Mouse (Mus musculus) layer of hippocampus, adult 2 months (tissue): ENCODE results near the gene Gm6890. TPM values are rescaled to one million over a fixed set of nuclear protein-coding genes. Genes with fewer than 3 reads are reported as not detected.
"Not testable (repeated sequence)": the region's sequence is repeated elsewhere in the genome, so short reads cannot be mapped to it uniquely, and the experiment has no call there.

Experiments
- DNase-seq, 2 experiments: peaks; one replicate each; pipeline ENCODE4 v3.0.0; 2022; ENCODE audit warnings: low spot score in 2 of 2
- H3K27ac ChIP-seq: fragments of 200-600 bp; 2 replicates; pipeline ENCODE4 v1.8.1; 2022
- H3K4me3 ChIP-seq: fragments of 200-600 bp; 2 replicates; pipeline ENCODE4 v1.8.1; 2022; ENCODE audit warnings: mild to moderate bottlenecking
- CTCF ChIP-seq: fragments of 200-600 bp; conservative IDR thresholded peaks from 2 replicates; pipeline ENCODE4 v1.8.1; 2022; ENCODE audit warnings: antibody characterized with exemption, mild to moderate bottlenecking, moderate library complexity
- long read RNA-seq, 2 experiments: library from polyadenylated mRNA; stranded (forward); transcript quantifications; one replicate each; pipeline ENCODE4 v2.0.0; 2021; ENCODE audit warnings: borderline mapping rate in 2 of 2
- total RNA-seq, 2 experiments: library from RNA; stranded (reverse); gene quantifications; 2 replicates each; pipeline ENCODE4 v1.2.3; 2021

The Gm6890 gene
- not detected for total RNA-seq
- long read RNA-seq, experiment 1: 0 reads
- long read RNA-seq, experiment 2: 0 reads

DNA sequence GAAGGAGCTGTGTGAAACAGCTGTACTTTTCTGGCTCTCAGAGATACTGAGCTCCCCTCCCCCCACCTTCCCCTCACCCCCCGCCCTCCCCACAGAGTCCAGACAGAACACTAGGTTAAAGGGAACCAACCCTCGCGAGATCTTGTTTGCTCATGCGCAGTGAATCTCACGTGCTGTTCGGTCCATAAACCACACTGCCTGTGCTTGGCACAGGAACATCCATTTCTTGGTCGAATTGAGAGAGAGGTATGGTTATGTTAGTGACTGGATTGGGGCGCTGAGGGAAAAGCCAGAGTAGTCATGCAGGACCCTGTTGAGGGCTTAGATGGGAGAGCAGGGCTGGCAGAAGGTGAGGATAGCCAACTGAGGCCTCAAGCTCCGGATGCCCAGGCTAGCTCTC, at the start of gene Gm6890:
Gene Gm6890 (plus strand): TSS at position 301 of the 400 bp plus-strand sequence.
- H3K4me3 ChIP-seq, DNase-seq, H3K27ac ChIP-seq: not testable (repeated sequence)

DNA sequence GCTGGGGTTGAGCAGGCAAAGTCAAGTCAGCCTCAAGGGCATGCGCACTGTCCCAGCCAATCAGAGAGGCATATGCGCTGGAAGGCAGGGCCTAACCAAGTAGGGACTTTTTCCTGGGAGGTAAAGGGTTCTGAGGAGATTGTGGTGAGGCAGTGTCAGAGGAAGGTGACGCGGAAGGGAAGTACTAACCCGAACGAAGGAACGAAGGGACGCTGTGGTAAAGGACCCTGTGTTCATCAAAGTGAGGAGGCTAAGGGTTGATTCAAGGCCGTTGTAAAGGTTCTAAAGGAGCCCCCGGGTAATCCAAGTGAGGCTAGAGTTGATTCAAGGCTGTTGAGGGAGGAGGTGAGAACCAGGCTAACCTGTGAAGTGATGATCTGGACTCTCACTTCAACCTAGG, 14.5 kb upstream of the Gm6890 start:
- not testable (repeated sequence) for DNase-seq, H3K27ac ChIP-seq, H3K4me3 ChIP-seq

DNA sequence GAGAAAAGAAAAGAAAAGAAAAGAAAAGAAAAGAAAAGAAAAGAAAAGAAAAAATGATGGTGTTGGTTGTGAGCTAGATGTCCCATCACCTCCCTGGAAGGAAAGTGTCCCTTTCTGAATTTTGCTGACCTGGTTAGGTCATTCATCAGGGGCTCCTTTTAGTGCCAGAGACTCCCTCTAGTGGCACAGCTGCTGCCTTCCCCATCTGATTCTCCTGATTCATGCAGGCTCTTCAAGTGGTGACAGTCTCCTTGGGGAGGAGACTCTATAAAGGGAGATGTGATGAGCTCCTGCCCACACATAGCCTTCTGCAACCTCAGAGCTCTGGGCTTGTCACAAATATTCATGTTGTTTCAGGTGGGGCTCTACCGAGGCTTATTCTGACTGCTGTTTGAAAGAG, 30.0 kb downstream of the Gm6890 start:
- not testable (repeated sequence) for H3K4me3 ChIP-seq, DNase-seq, H3K27ac ChIP-seq
- TF ChIP-seq CTCF: peak; percentile 53

Other genes starting within 250 kb of the Gm6890 start
- gene Olfr1326-ps1, start 166.0 kb upstream of the Gm6890 start, total RNA-seq: not detected
- not detected for gene Olfr1325, start 148.2 kb upstream of the Gm6890 start, total RNA-seq
- gene Gm5640, start 95.3 kb upstream of the Gm6890 start, total RNA-seq: under 1 TPM; 0.49 to 0.93 TPM
- gene Gm5936, start 96.3 kb downstream of the Gm6890 start, total RNA-seq: under 1 TPM; 0.26 to 0.32 TPM